Mouse (Mus musculus) gastrocnemius, adult 2 months (tissue): ENCODE results near the gene Anxa6. TPM values are rescaled to one million over a fixed set of nuclear protein-coding genes. Genes with fewer than 3 reads are reported as not detected.

ENCODE experiments used
- DNase-seq: peaks from one replicate; pipeline ENCODE4 v3.0.0; 2022
- H3K27ac ChIP-seq: fragments of 200-600 bp; 2 replicates; pipeline ENCODE4 v1.8.1; 2022; ENCODE audit warnings: mild to moderate bottlenecking
- H3K4me3 ChIP-seq: fragments of 200-600 bp; 2 replicates; pipeline ENCODE4 v1.8.1; 2022; ENCODE audit warnings: mild to moderate bottlenecking, moderate library complexity
- CTCF ChIP-seq: fragments of 200-600 bp; IDR thresholded peaks from 2 replicates; pipeline ENCODE4 v1.8.1; 2022; ENCODE audit warnings: antibody characterized with exemption, mild to moderate bottlenecking, moderate library complexity
- intact Hi-C: fragments of 180-260 bp; cut with DNase I; formaldehyde crosslinking; loops from one replicate; pipeline ENCODE4 v1.15.1; 2025
- total RNA-seq, 2 experiments: library from RNA; stranded (reverse); gene quantifications; 2 replicates each; pipeline ENCODE4 v1.2.3; 2021

Anxa6 gene
- total RNA-seq, 2 experiments from 2014 or later, result 166 to 187 TPM

GRCm38 (mm10) chr11:54952651-54953050 lies 80.6 kb downstream of the Anxa6 start:
- no peak for DNase-seq
- intact Hi-C loops, result no loop called here
- TF ChIP-seq CTCF, result no peak
- H3K4me3 ChIP-seq, result no peak overlapping the region
- peak overlapping the region; percentile 59 for H3K27ac ChIP-seq

DNA sequence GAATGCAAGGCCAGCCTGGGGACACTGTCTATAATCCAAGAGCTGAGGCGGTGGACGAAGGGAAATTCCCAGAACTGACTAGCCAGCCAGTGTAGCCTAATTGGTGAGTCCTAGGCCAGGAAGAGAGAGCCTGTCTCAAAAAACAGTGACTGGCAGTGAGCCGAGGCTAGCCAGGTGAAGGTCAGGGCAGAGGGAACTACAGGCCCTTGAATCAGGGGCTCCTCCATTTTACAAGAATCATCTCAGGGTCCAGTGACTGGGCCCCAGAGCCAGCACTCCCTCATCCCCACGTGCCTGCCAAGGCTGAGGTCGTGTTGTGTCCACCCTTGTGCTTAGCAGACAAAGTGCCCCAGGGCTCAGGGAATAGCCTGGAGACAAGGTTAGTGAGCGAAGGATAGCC lies 82.6 kb downstream of the Anxa6 start:
- H3K27ac ChIP-seq, result no peak overlapping the region
- intact Hi-C loops, result no loop called here
- H3K4me3 ChIP-seq, result no peak overlapping the region
- TF ChIP-seq CTCF, result no peak
- DNase-seq, result no peak

GRCm38 (mm10) chr11:54949717-54950116 lies 83.5 kb downstream of the Anxa6 start:
- Histone ChIP-seq H3K4me3 (no peak overlapping the region), H3K27ac (no peak overlapping the region)
- DNase-seq, result no peak
- intact Hi-C loops, result no loop called here
- no peak for TF ChIP-seq CTCF

DNA sequence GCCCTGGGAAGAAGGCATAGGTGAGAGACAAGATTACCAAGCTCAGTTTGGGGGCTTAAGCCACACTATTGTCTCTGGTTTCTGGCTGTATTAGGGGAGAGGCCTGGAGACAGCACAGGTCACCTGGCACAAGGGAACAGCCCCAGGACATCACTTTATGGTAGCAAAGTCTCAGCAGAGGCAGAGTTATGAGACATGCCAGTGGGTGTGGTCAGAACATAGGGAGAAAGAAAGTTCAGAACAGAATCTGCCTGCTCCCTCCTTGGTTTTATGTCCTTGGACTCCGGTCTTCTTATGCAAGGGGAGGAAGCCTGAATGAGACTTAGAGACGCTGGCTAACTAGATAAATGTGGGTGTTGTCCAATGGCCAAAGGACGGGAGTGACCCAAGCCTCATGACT lies 88.5 kb downstream of the Anxa6 start:
- intact Hi-C loops, result no loop called here
- no peak for TF ChIP-seq CTCF
- H3K4me3 ChIP-seq, result no peak overlapping the region
- H3K27ac ChIP-seq, result no peak overlapping the region
- no peak for DNase-seq

GRCm38 (mm10) chr11:54940056-54940455 lies 93.2 kb downstream of the Anxa6 start:
- Histone ChIP-seq H3K4me3 (no peak overlapping the region), H3K27ac (peak overlapping the region; percentile 41)
- no peak for TF ChIP-seq CTCF
- intact Hi-C loops, result no loop called here
- peak; percentile 37 for DNase-seq

DNA sequence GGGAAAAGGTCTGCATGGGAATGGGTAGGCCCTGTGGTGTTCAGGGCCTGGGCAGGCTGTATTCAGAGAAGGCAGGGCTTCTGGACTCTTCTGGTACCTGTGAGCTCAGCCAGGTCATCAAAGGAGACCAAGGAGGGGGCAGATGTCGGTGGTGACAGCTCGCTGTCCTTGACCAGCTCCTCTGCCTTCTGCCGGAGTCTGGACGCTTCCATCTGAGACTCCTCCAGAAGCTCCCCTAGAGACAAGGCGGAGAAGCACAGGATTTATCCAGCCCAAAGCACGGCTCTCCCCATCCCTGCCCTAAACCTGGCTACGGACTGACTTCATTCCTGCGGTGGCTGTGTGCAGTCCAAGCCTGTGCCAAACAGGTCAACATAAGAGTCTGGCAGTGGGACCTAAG lies 93.7 kb downstream of the Anxa6 start:
- Histone ChIP-seq H3K27ac (peak overlapping the region; percentile 41; the same call in 1 of the 2 replicates), H3K4me3 (no peak overlapping the region)
- intact Hi-C loops, result loop anchor here (10.0 kb wide), 1 partner anchor 215 kb away; the partner anchor contains the start of gene Slc36a3
- TF ChIP-seq CTCF, result no peak
- no peak for DNase-seq

- intact Hi-C loops, result loop anchor here (10.0 kb wide), 1 partner anchor 218 kb away; the partner anchor contains the start of gene Slc36a3
- no peak for DNase-seq
- no peak for TF ChIP-seq CTCF
- Histone ChIP-seq H3K27ac (no peak overlapping the region), H3K4me3 (no peak overlapping the region)
These were observed 96.5 kb downstream of the Anxa6 start for GRCm38 (mm10) chr11:54936771-54937140.

- no peak for DNase-seq
- TF ChIP-seq CTCF, result no peak
- no peak overlapping the region for H3K27ac ChIP-seq
- intact Hi-C loops, result loop anchor here (10.0 kb wide), 1 partner anchor 219 kb away; the partner anchor contains the start of gene Slc36a3
- no peak overlapping the region for H3K4me3 ChIP-seq
These were observed 97.0 kb downstream of the Anxa6 start for GRCm38 (mm10) chr11:54936035-54936770.

DNA sequence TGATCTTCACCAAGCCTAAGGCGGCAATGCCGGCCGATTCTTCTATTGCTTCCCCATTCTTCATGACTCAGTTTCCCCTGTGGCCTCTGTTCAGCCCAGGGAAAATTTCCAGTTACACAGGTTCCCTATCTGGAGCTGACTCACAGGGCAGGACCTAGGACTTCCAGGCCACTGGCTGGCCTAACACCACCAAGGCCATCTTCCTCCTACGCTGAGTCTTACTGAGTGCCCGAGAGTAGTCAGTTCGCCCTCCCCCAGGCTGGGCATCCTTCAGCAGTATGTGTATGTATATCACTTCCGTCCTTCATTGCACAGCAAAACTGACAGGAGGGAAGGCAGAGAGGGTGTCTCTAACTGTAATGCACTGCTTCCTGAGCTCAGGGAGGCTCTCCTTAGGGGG lies 99.0 kb downstream of the Anxa6 start:
- intact Hi-C loops, result loop anchor here (5.0 to 10.0 kb wide), 2 partner anchors 103 to 221 kb away; partner anchors contain the start of gene Slc36a3
- no peak for DNase-seq
- Histone ChIP-seq H3K27ac (no peak overlapping the region), H3K4me3 (no peak overlapping the region)
- no peak for TF ChIP-seq CTCF

DNA sequence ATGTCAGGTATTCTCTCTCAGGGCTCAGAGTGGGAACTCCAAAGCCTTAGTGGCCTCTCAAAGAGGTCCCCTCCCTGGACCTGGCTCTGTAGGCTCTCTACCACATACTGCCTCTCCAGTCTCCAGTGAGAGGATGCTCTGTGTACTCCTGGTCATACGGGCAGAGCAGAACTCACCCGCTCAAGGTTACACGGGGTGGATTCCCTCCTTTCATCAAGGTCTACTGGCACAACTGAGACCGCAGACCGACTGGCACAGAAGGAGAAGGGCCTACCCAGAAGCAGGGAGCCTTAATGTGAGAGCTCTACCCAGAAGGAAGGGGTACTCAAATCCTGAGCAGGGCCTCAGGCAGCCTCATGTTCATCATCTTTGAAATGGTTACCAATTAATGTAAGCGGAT lies 100.7 kb downstream of the Anxa6 start:
- TF ChIP-seq CTCF, result no peak
- H3K4me3 ChIP-seq, result no peak overlapping the region
- DNase-seq, result no peak
- H3K27ac ChIP-seq, result no peak overlapping the region
- intact Hi-C loops, result loop anchor here (5.0 to 10.0 kb wide), 2 partner anchors 105 to 222 kb away; partner anchors contain the start of gene Slc36a3

- DNase-seq, result peak; percentile 55
- intact Hi-C loops, result loop anchor here (5.0 to 10.0 kb wide), 2 partner anchors 106 to 223 kb away; partner anchors contain the start of gene Slc36a3
- Histone ChIP-seq H3K27ac (no peak overlapping the region), H3K4me3 (no peak overlapping the region)
- peak; percentile 86 for TF ChIP-seq CTCF
These were observed 101.7 kb downstream of the Anxa6 start for GRCm38 (mm10) chr11:54931405-54932093.

GRCm38 (mm10) chr11:54930318-54930979 lies 102.8 kb downstream of the Anxa6 start:
- Histone ChIP-seq H3K4me3 (no peak overlapping the region), H3K27ac (peak overlapping the region; percentile 38; the same call in 1 of the 2 replicates)
- TF ChIP-seq CTCF, result peak; percentile 81
- peak; percentile 69 for DNase-seq
- intact Hi-C loops, result loop anchor here (1.0 to 10.0 kb wide), 3 partner anchors 54 to 224 kb away; partner anchors contain the start of gene Slc36a3

DNA sequence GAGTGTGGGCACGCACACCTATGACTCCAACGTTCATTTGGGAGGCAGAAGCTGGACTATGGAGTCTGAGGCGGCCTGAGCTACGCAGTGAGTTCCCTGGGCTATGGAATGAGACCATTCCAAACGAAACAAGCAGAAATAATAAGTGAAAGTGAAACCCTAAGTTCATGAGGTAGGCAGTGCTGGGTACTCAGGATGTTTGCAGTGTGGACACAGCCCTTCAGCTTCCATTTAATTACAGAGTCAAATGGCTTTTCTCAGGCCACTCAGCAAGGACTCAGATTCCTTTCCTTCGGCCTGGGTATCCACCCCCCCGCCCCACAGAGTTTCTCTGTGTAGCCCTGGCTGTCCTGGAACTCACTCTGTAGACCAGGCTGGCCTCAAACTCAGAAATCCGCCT lies 103.5 kb downstream of the Anxa6 start:
- TF ChIP-seq CTCF, result no peak
- H3K27ac ChIP-seq, result no peak overlapping the region
- no peak overlapping the region for H3K4me3 ChIP-seq
- intact Hi-C loops, result loop anchor here (1.0 to 10.0 kb wide), 4 partner anchors 55 to 227 kb away; partner anchors contain the start of gene Slc36a3
- no peak for DNase-seq
